Mouse (Mus musculus) ovary, postnatal 10 days (tissue): Measurements from ENCODE around the gene Nudc.
"Not testable (repeated sequence)": the region's sequence is repeated elsewhere in the genome, so short reads cannot be mapped to it uniquely, and the experiment has no call there.

Experiments used
- DNase-seq: peaks from one replicate; pipeline ENCODE4 v3.0.0; 2022; ENCODE audit warnings: low spot score

The Nudc gene

GRCm38 (mm10) chr4:133536081-133536480, 9.7 kb downstream of the Nudc start:
- DNase-seq = no peak

- no peak for DNase-seq
Observed at GRCm38 (mm10) chr4:133532777-133533176, 13.0 kb downstream of the Nudc start.

GRCm38 (mm10) chr4:133527788-133528187, 18.0 kb downstream of the Nudc start:
- DNase-seq = no peak

- no peak for DNase-seq
Observed at GRCm38 (mm10) chr4:133521502-133521901, 24.3 kb downstream of the Nudc start.

GRCm38 (mm10) chr4:133519369-133519665, 26.5 kb downstream of the Nudc start:
- no peak for DNase-seq

GRCm38 (mm10) chr4:133518601-133519368, 27.0 kb downstream of the Nudc start, which contains the start of gene Kdf1:
Gene Kdf1, plus strand, starts transcription at chr4:133518963.
- DNase-seq = peak; percentile 9

- DNase-seq = no peak
Observed at GRCm38 (mm10) chr4:133512972-133513371, 32.8 kb downstream of the Nudc start.

- not testable (repeated sequence) for DNase-seq
Observed at GRCm38 (mm10) chr4:133512511-133512910, 33.3 kb downstream of the Nudc start.

- DNase-seq = no peak
Observed at GRCm38 (mm10) chr4:133511050-133511449, 34.7 kb downstream of the Nudc start.

- no peak for DNase-seq
Observed at GRCm38 (mm10) chr4:133508990-133509389, 36.8 kb downstream of the Nudc start.

- DNase-seq = no peak
Observed at GRCm38 (mm10) chr4:133506573-133506972, 39.2 kb downstream of the Nudc start.

- no peak for DNase-seq
Observed at GRCm38 (mm10) chr4:133504755-133505485, 40.9 kb downstream of the Nudc start.

- no peak for DNase-seq
Observed at GRCm38 (mm10) chr4:133504300-133504699, 41.5 kb downstream of the Nudc start.

GRCm38 (mm10) chr4:133501514-133501913, 44.3 kb downstream of the Nudc start:
- DNase-seq = no peak

- DNase-seq = no peak
Observed at GRCm38 (mm10) chr4:133498160-133498724, 47.6 kb downstream of the Nudc start, which contains the start of gene Trnp1. Gene Trnp1, minus strand, starts transcription at chr4:133498550.

- no peak for DNase-seq
Observed at GRCm38 (mm10) chr4:133497461-133498159, 48.2 kb downstream of the Nudc start.

GRCm38 (mm10) chr4:133496738-133497445, 48.9 kb downstream of the Nudc start:
- no peak for DNase-seq

- DNase-seq = no peak
Observed at GRCm38 (mm10) chr4:133495711-133496110, 50.1 kb downstream of the Nudc start.

GRCm38 (mm10) chr4:133494867-133495266, 50.9 kb downstream of the Nudc start:
- no peak for DNase-seq

GRCm38 (mm10) chr4:133494432-133494831, 51.4 kb downstream of the Nudc start:
- peak; percentile 85 for DNase-seq

GRCm38 (mm10) chr4:133493895-133494294, 51.9 kb downstream of the Nudc start:
- DNase-seq = no peak

GRCm38 (mm10) chr4:133491800-133492199, 54.0 kb downstream of the Nudc start:
- DNase-seq = no peak
